Mouse (Mus musculus): ENCODE measurements at regions not wholly inside any gene's neighbourhood (a gene's known extent, or its start where the extent isn't known, plus 50 kb on each side); places are given as distances from the start of the nearest gene placed in this dataset.

DNA sequence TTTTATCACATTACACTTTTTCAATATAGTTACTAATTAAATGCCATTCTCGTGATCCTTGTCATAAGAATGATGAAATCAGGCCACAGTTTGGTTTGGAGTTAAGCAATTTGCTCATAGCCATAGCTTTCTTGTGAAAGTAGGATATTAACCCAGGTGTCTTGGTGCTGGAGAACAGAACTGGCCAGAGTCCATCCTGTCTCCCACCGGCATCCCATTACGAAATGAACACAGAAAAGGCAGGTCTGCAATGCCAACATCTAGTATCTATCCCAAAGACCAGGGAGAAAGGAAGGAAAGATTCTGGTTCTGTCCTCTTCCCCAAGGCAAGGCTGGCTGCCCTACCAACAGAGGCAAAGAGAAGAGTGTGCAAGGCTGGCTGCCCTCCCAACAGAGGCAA lies 61.6 kb upstream of the Avpr1a start:
- H3K4me2 ChIP-seq = no peak overlapping the region
- WGBS = 78% methylated on average over 3 of the region's 3 CpGs
- no peak for ATAC-seq (ENCODE audit: extremely low read depth, insufficient number of reproducible peaks, low FRiP score, low TSS enrichment)

DNA sequence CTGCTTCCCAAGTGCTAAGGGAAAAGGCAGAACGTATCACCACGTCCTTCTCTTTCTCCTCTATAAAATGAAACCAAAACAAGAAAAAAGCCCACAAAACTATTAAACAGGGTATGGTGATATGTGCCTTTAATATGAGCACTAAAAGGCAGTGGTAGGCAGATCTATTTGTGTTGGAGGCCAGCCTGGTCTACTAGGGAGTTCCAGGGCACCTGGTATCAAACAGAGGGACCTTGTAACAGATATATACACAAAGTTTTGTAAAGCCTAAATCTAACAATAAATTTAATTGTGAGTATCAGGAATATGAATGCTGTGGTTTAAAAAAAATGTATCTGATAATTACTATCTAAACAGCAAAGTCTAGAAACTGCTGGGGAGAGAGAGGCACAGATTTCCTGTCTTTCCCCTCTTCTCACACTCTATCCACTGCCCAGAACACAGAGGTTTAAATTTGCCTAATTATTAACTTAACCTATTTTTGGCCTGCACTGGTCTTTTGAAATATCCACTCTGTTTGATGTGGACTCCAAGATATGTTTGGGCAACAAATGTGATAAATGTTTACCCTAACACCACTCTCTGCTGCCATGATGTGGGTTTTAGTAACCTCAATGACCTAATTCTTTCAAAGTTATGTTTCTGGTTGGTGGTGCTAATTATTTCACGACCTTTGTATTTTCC lies 68.5 kb upstream of the Avpr1a start:
- no peak overlapping the region for H3K4me2 ChIP-seq
- no peak for ATAC-seq (ENCODE audit: extremely low read depth, insufficient number of reproducible peaks, low FRiP score, low TSS enrichment)

More for the DNA sequence above, 61.6 kb upstream of the Avpr1a start:
- Histone ChIP-seq H3K27me3 (replicated peaks) (no peaks in the 10 kb centered on the region), H3K9me3 (no peaks in the 10 kb centered on the region), H3K27ac (replicated peaks) (no peak overlapping the region), H3K9ac (no peak overlapping the region), H3K4me1 (no peaks in the 10 kb centered on the region), H3K4me3 (no peak overlapping the region), H3K36me3 (no peaks in the 10 kb centered on the region)

DNA sequence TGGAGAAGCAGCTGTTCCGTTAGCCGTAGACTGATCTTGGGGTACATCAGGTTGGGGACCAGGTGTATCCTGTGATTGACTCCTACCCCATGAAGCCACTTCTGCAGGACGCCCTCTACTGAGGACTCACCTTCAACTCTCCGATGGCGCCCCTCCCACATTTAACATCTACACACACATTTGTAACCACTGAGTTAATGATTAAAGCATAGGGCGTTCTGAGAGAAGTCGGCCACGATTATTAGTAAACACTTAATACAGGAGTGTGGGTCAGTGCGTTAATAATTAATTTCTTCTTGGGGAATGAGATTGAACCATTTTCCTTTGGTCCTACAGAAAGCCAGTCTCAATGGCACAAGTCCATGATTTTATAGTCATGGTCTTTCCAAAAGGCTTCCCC lies 105.0 kb upstream of the Avpr1a start:
- no peaks in the 10 kb centered on the region for H3K36me3 ChIP-seq
- H3K27me3 ChIP-seq (replicated peaks) = no peaks in the 10 kb centered on the region
- H3K4me1 ChIP-seq = peaks cover 12% of the 10 kb centered on the region
- H3K27ac ChIP-seq (replicated peaks) = no peak overlapping the region
- H3K4me2 ChIP-seq = no peak overlapping the region
- H3K9me3 ChIP-seq = no peaks in the 10 kb centered on the region
- H3K9ac ChIP-seq = no peak overlapping the region
- no peak overlapping the region for H3K4me3 ChIP-seq
- no peak for ATAC-seq (ENCODE audit: extremely low read depth, insufficient number of reproducible peaks, low FRiP score, low TSS enrichment)
- 89% methylated on average over 9 of the region's 9 CpGs for WGBS

More for the DNA sequence above, 68.5 kb upstream of the Avpr1a start:
- Histone ChIP-seq H3K9ac (no peak overlapping the region), H3K4me3 (no peak overlapping the region), H3K9me3 (no peaks in the 10 kb centered on the region), H3K36me3 (no peaks in the 10 kb centered on the region), H3K27me3 (replicated peaks) (no peaks in the 10 kb centered on the region), H3K4me1 (no peaks in the 10 kb centered on the region), H3K27ac (replicated peaks) (no peak overlapping the region)
- WGBS = 60% methylated on average over 3 of the region's 3 CpGs

DNA sequence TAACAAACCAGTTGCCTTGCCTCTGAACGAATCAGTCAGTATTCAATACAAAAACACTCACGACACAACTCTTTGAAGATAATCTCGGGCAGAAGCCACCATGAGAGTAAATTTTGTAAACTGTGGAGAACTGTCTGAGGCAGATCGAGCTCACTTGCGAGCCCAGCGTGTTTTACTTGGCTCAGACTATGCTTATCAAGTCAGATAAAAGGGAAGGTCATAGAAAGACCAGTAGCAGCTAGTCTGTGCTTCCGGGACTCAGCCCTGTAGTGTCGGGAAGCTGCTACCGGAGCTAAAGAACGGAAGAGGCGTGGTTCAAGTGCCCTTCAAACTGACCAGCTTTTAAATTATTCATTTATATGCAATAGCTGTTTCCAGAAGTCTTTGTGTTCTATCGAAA lies 105.9 kb upstream of the Avpr1a start:
- H3K27ac ChIP-seq (replicated peaks) = no peak overlapping the region

DNA sequence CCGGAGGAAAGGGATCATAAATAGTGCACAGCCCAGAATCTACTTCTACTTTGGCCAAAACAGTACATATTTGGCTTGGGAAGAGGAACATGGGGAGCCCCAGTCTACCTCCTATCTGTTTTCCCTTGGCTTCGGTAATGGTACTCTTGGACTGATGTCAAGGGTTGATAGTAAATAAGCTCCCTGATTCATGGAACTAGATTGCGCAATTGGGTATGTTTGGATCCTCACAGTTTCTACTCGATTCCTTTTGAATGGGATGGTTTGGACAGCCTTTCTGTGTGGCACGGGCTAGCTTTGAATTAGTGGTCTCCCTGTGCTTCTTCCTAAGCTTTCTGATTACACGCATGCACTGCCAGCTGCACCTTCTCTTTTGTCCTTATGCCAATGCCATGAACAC lies 121.4 kb upstream of the Avpr1a start:
- H3K36me3 ChIP-seq = no peaks in the 10 kb centered on the region
- ATAC-seq (ENCODE audit: extremely low read depth, insufficient number of reproducible peaks, low FRiP score, low TSS enrichment) = no peak
- H3K9ac ChIP-seq = no peak overlapping the region
- H3K4me1 ChIP-seq = no peaks in the 10 kb centered on the region
- no peaks in the 10 kb centered on the region for H3K27me3 ChIP-seq (replicated peaks)
- no peaks in the 10 kb centered on the region; the same call in 1 of the 2 replicates for H3K9me3 ChIP-seq
- no peak overlapping the region for H3K4me2 ChIP-seq
- H3K4me3 ChIP-seq = no peak overlapping the region
- H3K27ac ChIP-seq (replicated peaks) = no peak overlapping the region
- WGBS = 81% methylated on average over 6 of the region's 6 CpGs

More for the DNA sequence above, 105.9 kb upstream of the Avpr1a start:
- Histone ChIP-seq H3K4me3 (no peak overlapping the region), H3K36me3 (no peaks in the 10 kb centered on the region), H3K27me3 (replicated peaks) (no peaks in the 10 kb centered on the region), H3K4me2 (peak overlapping the region; percentile 38), H3K9me3 (no peaks in the 10 kb centered on the region), H3K4me1 (peaks cover 12% of the 10 kb centered on the region), H3K9ac (no peak overlapping the region)
- no peak for ATAC-seq (ENCODE audit: extremely low read depth, insufficient number of reproducible peaks, low FRiP score, low TSS enrichment)
- 41% methylated on average over 12 of the region's 12 CpGs for WGBS

DNA sequence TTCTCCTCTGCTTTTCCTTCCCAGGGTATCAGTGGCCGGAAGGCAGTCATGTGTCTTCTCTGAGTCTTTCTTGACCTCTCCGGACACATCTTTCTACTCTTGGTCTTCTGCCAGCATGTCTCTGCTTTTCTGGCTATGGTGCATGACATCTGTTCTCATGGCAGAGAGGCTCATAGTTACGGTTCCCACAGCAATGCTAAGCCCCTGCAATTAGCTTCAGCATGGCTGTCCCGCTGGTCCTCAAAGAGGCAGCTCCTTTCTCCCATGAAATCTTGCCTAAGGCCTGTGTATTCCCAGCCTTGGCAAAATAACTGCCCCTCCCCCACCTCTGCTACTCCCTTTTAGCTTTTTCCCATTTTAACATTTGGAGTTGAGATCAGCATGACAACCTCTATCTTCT lies 129.4 kb upstream of the Avpr1a start:
- Histone ChIP-seq H3K4me3 (no peak overlapping the region), H3K9ac (no peak overlapping the region), H3K4me2 (no peak overlapping the region), H3K27ac (replicated peaks) (no peak overlapping the region), H3K4me1 (no peaks in the 10 kb centered on the region), H3K27me3 (replicated peaks) (no peaks in the 10 kb centered on the region), H3K36me3 (no peaks in the 10 kb centered on the region), H3K9me3 (no peaks in the 10 kb centered on the region)
- ATAC-seq (ENCODE audit: extremely low read depth, insufficient number of reproducible peaks, low FRiP score, low TSS enrichment) = no peak
- 63% methylated on average over 4 of the region's 4 CpGs for WGBS

DNA sequence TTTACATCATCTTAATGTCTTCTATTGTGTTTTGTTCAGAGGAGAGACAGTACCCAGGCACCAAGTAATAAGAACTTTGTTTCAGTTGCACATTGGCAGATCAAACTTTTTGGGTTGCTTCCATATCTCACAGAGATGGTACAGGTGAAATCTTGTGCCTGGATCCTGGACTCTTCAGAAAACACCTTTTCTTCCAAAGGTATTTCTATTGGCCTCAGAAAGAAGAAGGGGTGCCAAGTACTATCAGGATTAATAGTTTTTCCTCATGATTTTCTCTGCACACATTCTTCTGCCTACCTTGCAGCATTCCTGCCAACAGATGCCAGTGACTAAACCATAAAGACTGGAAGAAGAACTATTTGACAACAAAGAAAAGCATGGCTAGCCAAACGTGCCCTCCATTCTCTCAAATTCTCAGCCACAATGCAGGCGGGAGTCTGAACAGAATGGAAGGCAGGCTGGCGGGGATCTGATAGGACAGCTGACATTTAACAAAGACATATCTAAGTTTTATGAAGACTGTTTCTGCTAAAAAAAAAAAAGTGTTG lies 137.6 kb upstream of the Avpr1a start:
- WGBS = 71% methylated on average over 3 of the region's 3 CpGs
- H3K36me3 ChIP-seq = no peaks in the 10 kb centered on the region
- no peak for ATAC-seq (ENCODE audit: extremely low read depth, insufficient number of reproducible peaks, low FRiP score, low TSS enrichment)
- no peak overlapping the region for H3K9ac ChIP-seq
- no peak overlapping the region for H3K4me2 ChIP-seq
- H3K27me3 ChIP-seq (replicated peaks) = no peaks in the 10 kb centered on the region
- H3K4me1 ChIP-seq = no peaks in the 10 kb centered on the region
- no peak overlapping the region for H3K27ac ChIP-seq (replicated peaks)
- H3K4me3 ChIP-seq = no peak overlapping the region
- no peaks in the 10 kb centered on the region; the same call in 1 of the 2 replicates for H3K9me3 ChIP-seq

DNA sequence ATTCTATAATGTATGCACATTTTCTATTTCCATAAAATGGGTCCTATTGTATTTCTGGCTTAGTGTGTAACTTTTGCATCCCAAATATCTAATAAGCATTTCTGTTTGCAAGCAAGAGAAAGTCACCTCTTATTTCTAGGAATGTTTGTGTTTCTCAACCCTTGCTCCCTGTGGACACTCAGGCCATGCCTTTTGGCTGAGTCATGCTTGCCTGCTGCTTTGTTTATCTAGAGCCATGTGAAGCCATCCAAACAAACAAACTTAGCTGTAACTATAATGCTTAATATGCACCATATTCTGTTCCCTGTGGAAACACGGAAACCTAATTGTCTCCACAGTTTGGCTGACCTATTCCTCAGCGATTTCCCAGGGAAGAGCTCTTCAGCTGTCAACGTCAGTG lies 139.6 kb upstream of the Avpr1a start:
- no peak for ATAC-seq (ENCODE audit: extremely low read depth, insufficient number of reproducible peaks, low FRiP score, low TSS enrichment)
- Histone ChIP-seq H3K27ac (replicated peaks) (no peak overlapping the region), H3K4me2 (no peak overlapping the region), H3K4me1 (no peaks in the 10 kb centered on the region), H3K27me3 (replicated peaks) (no peaks in the 10 kb centered on the region), H3K9me3 (no peaks in the 10 kb centered on the region; the same call in 1 of the 2 replicates), H3K36me3 (no peaks in the 10 kb centered on the region), H3K9ac (no peak overlapping the region), H3K4me3 (no peak overlapping the region)
- WGBS = 79% methylated on average over 3 of the region's 3 CpGs

DNA sequence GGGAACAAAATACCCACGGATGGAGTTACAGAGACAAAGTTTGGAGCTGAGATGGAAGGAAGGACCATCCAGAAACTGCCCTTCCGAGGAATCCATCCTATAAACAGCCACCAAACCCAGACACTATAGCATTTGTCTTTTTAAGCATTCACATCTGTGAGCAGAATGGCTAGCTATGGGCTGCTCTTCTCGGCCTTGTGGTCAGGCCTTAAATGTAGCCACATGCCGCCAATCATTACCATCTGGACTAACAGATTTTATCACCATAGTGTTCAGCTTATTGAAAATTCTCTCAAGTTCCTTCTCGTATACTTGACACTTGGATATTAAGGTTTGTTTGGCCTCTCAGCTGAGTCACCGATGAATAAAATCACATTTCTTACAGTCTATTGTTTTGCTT lies 146.0 kb upstream of the Avpr1a start:
- Histone ChIP-seq H3K4me1 (no peaks in the 10 kb centered on the region), H3K27me3 (replicated peaks) (no peaks in the 10 kb centered on the region), H3K9me3 (no peaks in the 10 kb centered on the region), H3K4me2 (no peak overlapping the region), H3K36me3 (no peaks in the 10 kb centered on the region), H3K9ac (no peak overlapping the region), H3K27ac (replicated peaks) (no peak overlapping the region), H3K4me3 (no peak overlapping the region)
- WGBS = 69% methylated on average over 6 of the region's 6 CpGs
- no peak for ATAC-seq (ENCODE audit: extremely low read depth, insufficient number of reproducible peaks, low FRiP score, low TSS enrichment)

DNA sequence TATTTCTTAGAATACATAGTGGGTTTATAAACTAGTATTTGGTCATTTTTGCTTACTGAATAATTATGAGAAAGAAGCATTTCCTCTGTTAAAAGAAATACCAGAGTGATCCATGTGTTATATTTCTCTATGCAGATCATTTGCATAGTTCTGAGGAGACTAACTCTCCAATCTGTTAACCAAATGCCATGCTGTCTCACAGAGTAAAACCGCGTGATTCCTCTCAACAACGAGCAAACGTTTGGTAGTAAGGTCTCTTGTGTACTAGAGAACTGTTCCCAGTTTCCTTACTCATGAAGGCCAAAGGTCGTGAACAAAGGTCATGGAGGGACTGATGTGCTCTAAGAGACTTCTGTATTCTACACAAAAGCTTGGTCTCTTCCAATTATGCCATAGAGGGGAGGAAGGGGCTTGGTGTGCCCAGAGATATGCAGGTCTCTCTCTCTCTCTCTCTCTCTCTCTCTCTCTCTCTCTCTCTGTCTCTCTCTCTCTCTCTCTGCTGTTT lies 152.3 kb upstream of the Avpr1a start:
- H3K4me3 ChIP-seq = no peak overlapping the region
- no peak overlapping the region for H3K9ac ChIP-seq
- H3K9me3 ChIP-seq = no peaks in the 10 kb centered on the region
- no peak overlapping the region for H3K27ac ChIP-seq (replicated peaks)
- WGBS = 68% methylated on average over 5 of the region's 5 CpGs
- H3K27me3 ChIP-seq (replicated peaks) = no peaks in the 10 kb centered on the region
- H3K4me2 ChIP-seq = no peak overlapping the region
- ATAC-seq (ENCODE audit: extremely low read depth, insufficient number of reproducible peaks, low FRiP score, low TSS enrichment) = no peak
- no peaks in the 10 kb centered on the region for H3K36me3 ChIP-seq
- H3K4me1 ChIP-seq = no peaks in the 10 kb centered on the region

DNA sequence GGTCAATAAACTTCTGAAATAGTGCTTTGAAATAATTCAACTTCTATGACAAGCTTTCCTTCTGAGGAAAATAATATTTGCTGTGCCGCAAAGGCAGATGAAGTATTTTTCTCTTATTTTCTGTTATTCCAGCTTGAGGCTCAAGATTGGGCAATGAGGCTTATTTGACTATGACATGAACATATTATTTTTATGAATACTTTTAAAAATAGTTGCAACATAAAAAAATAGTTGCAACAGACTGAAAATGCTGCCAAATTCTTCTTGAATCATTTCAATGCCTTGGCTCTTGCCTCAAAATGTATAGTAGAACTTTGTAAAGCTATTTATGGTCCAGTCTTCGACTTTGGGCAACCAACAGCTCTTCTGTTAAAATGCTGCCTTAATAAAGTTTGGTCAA lies 156.7 kb upstream of the Avpr1a start:
- no peak overlapping the region for H3K4me2 ChIP-seq
- WGBS = 78% methylated on average over 2 of the region's 2 CpGs
- no peaks in the 10 kb centered on the region for H3K9me3 ChIP-seq
- H3K27me3 ChIP-seq (replicated peaks) = no peaks in the 10 kb centered on the region
- no peaks in the 10 kb centered on the region for H3K36me3 ChIP-seq
- no peak overlapping the region for H3K4me3 ChIP-seq
- no peak for ATAC-seq (ENCODE audit: extremely low read depth, insufficient number of reproducible peaks, low FRiP score, low TSS enrichment)
- H3K4me1 ChIP-seq = no peaks in the 10 kb centered on the region
- no peak overlapping the region for H3K9ac ChIP-seq
- no peak overlapping the region for H3K27ac ChIP-seq (replicated peaks)

DNA sequence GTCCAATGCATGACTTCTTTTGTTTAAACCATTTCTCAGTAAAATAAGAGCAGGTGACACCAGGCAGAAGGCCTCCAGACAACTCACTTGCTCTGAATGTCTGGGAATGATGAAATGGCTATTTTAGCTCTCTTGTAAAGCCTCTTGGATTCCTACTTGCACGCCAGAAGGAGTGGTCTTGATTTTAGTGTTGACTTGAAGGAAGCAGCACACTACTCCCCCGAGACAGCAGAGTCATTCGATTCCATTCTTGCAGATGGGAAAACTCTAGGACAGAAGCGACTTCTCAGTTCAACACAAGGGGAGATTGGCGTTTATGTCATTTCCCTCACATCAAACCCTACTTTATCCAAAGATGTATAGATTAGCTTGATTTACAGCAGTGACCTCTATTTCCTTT lies 157.2 kb upstream of the Avpr1a start:
- 74% methylated on average over 5 of the region's 5 CpGs for WGBS
- Histone ChIP-seq H3K27me3 (replicated peaks) (no peaks in the 10 kb centered on the region), H3K4me2 (no peak overlapping the region), H3K4me1 (no peaks in the 10 kb centered on the region), H3K36me3 (no peaks in the 10 kb centered on the region), H3K9me3 (no peaks in the 10 kb centered on the region), H3K27ac (replicated peaks) (no peak overlapping the region), H3K9ac (no peak overlapping the region), H3K4me3 (no peak overlapping the region)
- ATAC-seq (ENCODE audit: extremely low read depth, insufficient number of reproducible peaks, low FRiP score, low TSS enrichment) = no peak
